Comparison of ENCODE assay signal across 19 mouse cellular contexts in genomic region chr13:105002132-105002830, GRCm38 (mm10). TPM values are rescaled to one million over a fixed set of nuclear protein-coding genes. Genes with fewer than 3 reads are reported as not detected.
DNase-seq lines count a peak whose midpoint lies in the region; ATAC-seq and TF ChIP-seq lines count a peak whose summit lies in the region.
"Had no signal": no experiment of that assay in that cellular context is flagged by ENCODE, and none has a peak within 500 bp of the region (broad histone marks: within the 10 kb centered on the region; RNA-seq: fewer than 3 reads in every experiment).

No protein-coding gene starts in this region.

- 0 out of 2 replicates have a peak, but pooled peaks cover 5% of the 10 kb centered on the region for H3K4me1 ChIP-seq in hindbrain, embryonic 14.5 days (replicated peaks; ENCODE audit: control insufficient read depth, insufficient read depth, low read length)
- H3K4me1 ChIP-seq in hindbrain, embryonic 11.5 days (replicated peaks; ENCODE audit: control insufficient read depth, insufficient read depth, low read length), result no peaks in the 10 kb centered on the region
- H3K4me1 ChIP-seq in neural tube, embryonic 15.5 days, result no peaks in the 10 kb centered on the region
- H3K4me1 ChIP-seq in intestine, postnatal 0 days (replicated peaks; ENCODE audit: control insufficient read depth, insufficient read depth, low read length), result no peaks in the 10 kb centered on the region
- H3K4me1 ChIP-seq: limb, embryonic 15.5 days had no signal

- peak overlapping the region; percentile 52 for H3K27ac ChIP-seq in hindbrain, embryonic 14.5 days
- no peak overlapping the region for H3K27ac ChIP-seq in hindbrain, embryonic 11.5 days (ENCODE audit: low read depth, low read length)
- peak overlapping the region; percentile 69 for H3K27ac ChIP-seq in neural tube, embryonic 15.5 days (replicated peaks)
- H3K27ac ChIP-seq in intestine, postnatal 0 days (ENCODE audit: low read depth, low read length), result no peak overlapping the region
- H3K27ac ChIP-seq: gastrocnemius, adult 2 months; heart, adult 2 months; limb, embryonic 15.5 days; macrophage had no signal

- no peak overlapping the region for H3K4me2 ChIP-seq in hindbrain, embryonic 14.5 days (replicated peaks)
- H3K4me2 ChIP-seq in hindbrain, embryonic 11.5 days (replicated peaks; ENCODE audit: low read depth, low read length), result no peak overlapping the region
- no peak overlapping the region for H3K4me2 ChIP-seq in neural tube, embryonic 15.5 days
- no peak overlapping the region for H3K4me2 ChIP-seq in intestine, postnatal 0 days (replicated peaks; ENCODE audit: low read depth)
- H3K4me2 ChIP-seq: limb, embryonic 15.5 days had no signal

- TF ChIP-seq CTCF in intestine, postnatal 0 days (IDR thresholded peaks at IDR 0.05; ENCODE audit: low read depth), result no peak

- intact Hi-C loops in heart, postnatal 25 days (cut with DNase I), result no loop called here

- WGBS in hindbrain, embryonic 14.5 days, result 66% methylated on average over 5 of the region's 5 CpGs
- WGBS in hindbrain, embryonic 11.5 days, result 88% methylated on average over 5 of the region's 5 CpGs
- 69% methylated on average over 5 of the region's 5 CpGs for WGBS in neural tube, embryonic 15.5 days
- 76% methylated on average over 5 of the region's 5 CpGs for WGBS in intestine, postnatal 0 days

- H3K9me3 ChIP-seq in hindbrain, embryonic 14.5 days (ENCODE audit: control insufficient read depth, low read length), result no peaks in the 10 kb centered on the region
- no peaks in the 10 kb centered on the region for H3K9me3 ChIP-seq in hindbrain, embryonic 11.5 days (ENCODE audit: control insufficient read depth, low read length)
- H3K9me3 ChIP-seq in neural tube, embryonic 15.5 days (replicated peaks), result no peaks in the 10 kb centered on the region
- no peaks in the 10 kb centered on the region for H3K9me3 ChIP-seq in intestine, postnatal 0 days (ENCODE audit: control insufficient read depth)
- H3K9me3 ChIP-seq: limb, embryonic 15.5 days had no signal

- no peak overlapping the region for H3K4me3 ChIP-seq in hindbrain, embryonic 14.5 days (replicated peaks; ENCODE audit: low read length)
- H3K4me3 ChIP-seq in hindbrain, embryonic 11.5 days (ENCODE audit: low read depth, low read length), result no peak overlapping the region
- H3K4me3 ChIP-seq in neural tube, embryonic 15.5 days (replicated peaks), result no peak overlapping the region
- H3K4me3 ChIP-seq in intestine, postnatal 0 days (ENCODE audit: low read depth, low read length), result no peak overlapping the region
- H3K4me3 ChIP-seq: erythroblast, embryonic 14.5 days; gastrocnemius, adult 2 months; heart, adult 2 months; limb, embryonic 15.5 days had no signal

- H3K27me3 ChIP-seq in hindbrain, embryonic 14.5 days (ENCODE audit: control insufficient read depth, insufficient read depth, low read length), result no peaks in the 10 kb centered on the region
- H3K27me3 ChIP-seq in hindbrain, embryonic 11.5 days (ENCODE audit: control insufficient read depth, insufficient read depth, low read length), result no peaks in the 10 kb centered on the region
- no peaks in the 10 kb centered on the region for H3K27me3 ChIP-seq in neural tube, embryonic 15.5 days (replicated peaks)
- no peaks in the 10 kb centered on the region for H3K27me3 ChIP-seq in intestine, postnatal 0 days (replicated peaks; ENCODE audit: control insufficient read depth, insufficient read depth, low read length)
- H3K27me3 ChIP-seq: limb, embryonic 15.5 days had no signal

- peak; percentile 43; the same call in 1 of the 2 replicates for ATAC-seq in hindbrain, embryonic 14.5 days (ENCODE audit: low FRiP score)
- ATAC-seq in hindbrain, embryonic 11.5 days (ENCODE audit: low FRiP score), result no peak
- peak; percentile 73 for ATAC-seq in neural tube, embryonic 15.5 days (ENCODE audit: low FRiP score)
- ATAC-seq in intestine, postnatal 0 days, result no peak
- ATAC-seq: activated CD4-positive, CD25-positive, alpha-beta regulatory T cell, adult 4 months had no signal

- no peaks in the 10 kb centered on the region for H3K36me3 ChIP-seq in hindbrain, embryonic 14.5 days (replicated peaks; ENCODE audit: control insufficient read depth, insufficient read depth)
- H3K36me3 ChIP-seq in hindbrain, embryonic 11.5 days (ENCODE audit: control insufficient read depth, insufficient read depth, low read length), result no peaks in the 10 kb centered on the region
- H3K36me3 ChIP-seq in neural tube, embryonic 15.5 days, result no peaks in the 10 kb centered on the region
- H3K36me3 ChIP-seq in intestine, postnatal 0 days (ENCODE audit: control insufficient read depth, insufficient read depth), result no peaks in the 10 kb centered on the region
- H3K36me3 ChIP-seq: limb, embryonic 15.5 days had no signal

- H3K9ac ChIP-seq in hindbrain, embryonic 14.5 days, result no peak overlapping the region
- no peak overlapping the region for H3K9ac ChIP-seq in hindbrain, embryonic 11.5 days (ENCODE audit: low read depth, low read length)
- no peak overlapping the region for H3K9ac ChIP-seq in neural tube, embryonic 15.5 days (replicated peaks)
- H3K9ac ChIP-seq in intestine, postnatal 0 days (ENCODE audit: low read depth, low read length), result no peak overlapping the region
- H3K9ac ChIP-seq: limb, embryonic 15.5 days had no signal

- DNase-seq in hindbrain, embryonic 14.5 days (ENCODE audit: low spot score), result no peak
- no peak for DNase-seq in hindbrain, embryonic 11.5 days (ENCODE audit: low spot score)
- DNase-seq in neural tube, embryonic 10.5 days (ENCODE audit: extremely low spot score, low spot score), result no peak
- DNase-seq in cerebellum, postnatal 25 days, result peak; percentile 34 to 43
- no peak for DNase-seq in heart, postnatal 25 days (ENCODE audit: low spot score)
- DNase-seq: gastrocnemius, adult 2 months; heart, adult 2 months; heart, postnatal 14 days; kidney, adult 8-10 months; kidney, postnatal 4 days; lung, adult 18-20 months; right cerebral cortex, postnatal 4 days; thymus, adult 18-20 months had no signal

RNA-seq across cellular contexts. Expression of gene Rgs7bp, which starts 52.4 kb away (rescaled TPM):
- polyA plus RNA-seq in hindbrain, embryonic 14.5 days (2014; fragmentation: Nextera tagmentation; extraction: Ambion mirVana), result 7.0 and 8.2 TPM in 2 replicates
- 1.6 and 2.3 TPM in 2 replicates for polyA plus RNA-seq in hindbrain, embryonic 11.5 days (2014; fragmentation: Nextera tagmentation; extraction: Ambion mirVana)
- 12.0 and 12.7 TPM in 2 replicates for polyA plus RNA-seq in neural tube, embryonic 15.5 days (2015; fragmentation: Nextera tagmentation; extraction: Ambion mirVana)
- 1.9 and 2.4 TPM in 2 replicates for polyA plus RNA-seq in intestine, postnatal 0 days (2015; fragmentation: Nextera tagmentation; extraction: Ambion mirVana)
- total RNA-seq in heart, postnatal 25 days (2021), result 1 to 10 TPM; 3.4 to 4.0 TPM
- polyA plus RNA-seq: activated CD4-positive, CD25-positive, alpha-beta regulatory T cell, adult 4 months; erythroblast, embryonic 14.5 days had no signal

Comparison
In these comparisons a context has a peak if more than half of its experiments do, and no peak if none do; other contexts are left out.
1. ATAC-seq: peak in hindbrain, embryonic 14.5 days (single experiment) and neural tube, embryonic 15.5 days (single experiment); none in hindbrain, embryonic 11.5 days (single experiment) and intestine, postnatal 0 days (single experiment).
2. H3K27ac ChIP-seq: peak in hindbrain, embryonic 14.5 days (single experiment) and neural tube, embryonic 15.5 days (single experiment); none in hindbrain, embryonic 11.5 days (single experiment) and intestine, postnatal 0 days (single experiment).
3. DNase-seq: peak in cerebellum, postnatal 25 days (2 of 2); none in hindbrain, embryonic 14.5 days (single experiment), hindbrain, embryonic 11.5 days (single experiment), neural tube, embryonic 10.5 days (single experiment) and heart, postnatal 25 days (single experiment).